Mouse (Mus musculus) urinary bladder, postnatal 36 days (tissue): ENCODE data around the gene Klhdc1.
A peak's percentile ranks its signal among the peaks of the same experiment; 100 is the strongest.

Source experiments
- DNase-seq, 2 experiments: peaks; one replicate each; pipeline ENCODE4 v3.0.0; 2022; ENCODE audit warnings: low spot score in 2 of 2, mixed read lengths in 1 of 2

The Klhdc1 gene

DNA sequence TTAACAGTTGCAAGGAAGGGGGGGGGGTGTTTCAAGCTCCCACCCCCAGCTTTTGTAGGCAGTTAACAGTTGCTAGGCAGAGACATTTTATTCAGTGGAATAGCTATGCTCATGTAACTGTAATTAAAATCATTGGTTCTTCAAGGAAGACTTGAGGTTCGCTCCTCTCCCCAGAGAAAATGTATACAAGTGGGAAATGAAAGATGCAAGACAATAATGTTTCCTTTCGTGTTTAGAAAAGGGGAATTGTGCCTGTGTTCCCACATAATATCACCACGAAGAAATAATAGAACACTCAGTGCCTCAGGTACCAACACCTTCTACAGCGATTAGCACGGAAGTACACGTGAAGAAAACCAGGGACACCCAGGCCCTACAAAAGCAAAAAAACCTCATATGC, at the start of gene Klhdc1:
Klhdc1 (plus strand) TSS at position 301 of the 400 bp plus-strand sequence.
- no peak for DNase-seq

- no peak for DNase-seq
These were observed 49.6 kb upstream of the Klhdc1 start for GRCm38 (mm10) chr12:69191396-69191795.

DNA sequence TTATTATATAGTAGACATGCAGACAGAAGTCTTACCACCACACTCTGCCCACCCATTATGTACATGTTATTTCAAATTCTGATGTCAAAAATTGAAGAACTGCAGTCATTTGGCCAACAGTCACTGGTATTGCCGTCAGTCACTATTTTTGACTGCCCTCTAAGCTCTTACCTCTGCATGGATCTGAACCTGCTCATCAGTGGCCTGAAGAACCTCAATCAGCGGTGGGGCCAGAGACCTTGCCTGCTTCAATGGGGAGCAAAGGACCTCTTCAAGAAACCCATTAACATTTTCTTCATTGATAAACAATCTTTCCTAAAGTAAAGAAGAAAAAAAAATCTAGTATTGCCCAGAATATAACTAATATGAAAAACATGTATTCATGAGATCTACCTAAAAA, 48.3 kb upstream of the Klhdc1 start:
- no peak for DNase-seq

- peak; percentile 55 to 62 for DNase-seq
These were observed 44.3 kb upstream of the Klhdc1 start, which contains the start of gene Gm49383 for GRCm38 (mm10) chr12:69196444-69197377. Gene Gm49383 (minus strand): TSS chr12:69197104.

DNA sequence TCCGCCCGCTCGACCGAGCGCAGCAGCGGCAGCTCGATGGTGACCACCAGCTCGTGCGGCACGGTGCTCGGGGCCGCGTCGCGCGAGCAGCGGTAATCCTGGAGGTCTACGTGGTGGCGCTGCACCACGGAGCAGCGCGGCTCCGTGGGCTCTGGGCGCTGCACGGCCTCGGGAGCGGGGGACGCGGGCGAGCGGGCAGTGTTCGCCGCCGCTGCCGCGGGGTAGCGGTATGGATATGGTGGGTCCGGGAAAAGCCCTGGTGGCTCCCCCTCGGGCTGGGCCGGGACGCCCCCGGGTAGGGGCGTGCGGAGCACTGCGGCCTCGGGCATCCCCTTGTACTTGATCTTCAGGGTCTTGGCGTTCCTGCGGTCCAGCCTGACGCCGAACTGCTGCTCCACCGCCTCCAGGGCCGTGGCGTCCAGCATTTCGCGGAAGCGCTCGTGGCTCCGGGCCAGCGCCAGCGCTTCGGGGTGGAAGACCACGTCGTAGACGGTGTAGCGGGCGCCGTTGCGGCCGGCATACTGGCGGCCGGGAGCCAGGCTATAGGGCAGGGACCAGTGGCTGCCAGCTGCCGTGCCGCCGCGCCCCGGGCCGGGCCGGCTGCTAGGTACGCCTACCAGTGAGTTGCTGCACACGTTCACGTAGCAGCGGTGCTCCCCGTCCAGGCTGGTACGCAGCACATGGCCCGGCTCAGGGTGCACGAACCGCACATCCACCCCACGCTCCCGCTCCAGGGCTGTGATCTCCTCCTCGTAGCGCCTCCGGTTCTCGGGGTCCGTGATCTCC, 43.4 kb upstream of the Klhdc1 start:
- DNase-seq = peak; percentile 42 to 44

DNA sequence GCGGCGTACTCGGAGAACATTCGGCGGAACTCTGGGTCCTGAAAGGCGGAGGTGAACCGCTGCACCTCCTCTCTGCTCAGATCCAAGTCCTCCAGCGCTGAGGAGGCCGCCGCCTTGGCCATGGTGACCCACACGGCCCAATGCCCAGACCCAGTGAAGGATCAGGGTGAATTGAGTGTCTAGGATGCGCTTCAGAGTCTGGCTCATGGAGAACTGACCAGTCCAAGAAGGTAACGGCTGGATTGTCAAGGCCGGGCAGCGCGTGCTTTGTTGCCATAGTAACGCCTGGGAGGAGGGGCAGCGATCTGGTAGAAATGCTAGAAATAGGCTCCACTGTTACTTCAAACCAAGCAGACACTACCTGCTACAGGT, 42.8 kb upstream of the Klhdc1 start, which contains the start of gene Dnaaf2:
Dnaaf2 (minus strand) TSS at position 266 of the 372 bp plus-strand sequence.
- DNase-seq = peak; percentile 43 to 63

- no peak for DNase-seq
These were observed 42.0 kb upstream of the Klhdc1 start for GRCm38 (mm10) chr12:69198985-69199384.

- no peak for DNase-seq
These were observed 36.7 kb upstream of the Klhdc1 start, which contains the start of gene Gm49384 for GRCm38 (mm10) chr12:69204052-69204833. Gene Gm49384 (minus strand): TSS chr12:69204267.

- no peak for DNase-seq
These were observed 33.6 kb upstream of the Klhdc1 start for GRCm38 (mm10) chr12:69207396-69207795.

DNA sequence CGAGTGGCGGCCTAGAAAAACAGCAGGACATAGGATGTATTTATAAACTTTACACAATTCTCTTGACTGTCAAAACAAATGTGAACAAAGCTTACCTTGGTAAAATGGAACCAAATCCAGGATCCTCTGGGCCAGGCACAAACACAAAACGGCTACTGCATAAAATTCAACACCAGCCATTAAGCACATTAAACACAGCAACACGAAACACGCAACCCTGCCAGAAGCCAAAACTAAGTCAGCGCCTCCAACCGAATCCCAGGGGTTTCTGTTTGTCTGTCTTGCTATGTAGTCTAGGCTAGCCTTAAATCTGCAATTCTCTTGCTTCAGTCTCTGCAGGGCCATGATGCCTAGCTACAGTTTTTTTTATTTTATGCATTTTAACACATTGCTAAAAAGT, 33.0 kb upstream of the Klhdc1 start:
- no peak for DNase-seq

GRCm38 (mm10) chr12:69208520-69208919, 32.5 kb upstream of the Klhdc1 start:
- DNase-seq = no peak

DNA sequence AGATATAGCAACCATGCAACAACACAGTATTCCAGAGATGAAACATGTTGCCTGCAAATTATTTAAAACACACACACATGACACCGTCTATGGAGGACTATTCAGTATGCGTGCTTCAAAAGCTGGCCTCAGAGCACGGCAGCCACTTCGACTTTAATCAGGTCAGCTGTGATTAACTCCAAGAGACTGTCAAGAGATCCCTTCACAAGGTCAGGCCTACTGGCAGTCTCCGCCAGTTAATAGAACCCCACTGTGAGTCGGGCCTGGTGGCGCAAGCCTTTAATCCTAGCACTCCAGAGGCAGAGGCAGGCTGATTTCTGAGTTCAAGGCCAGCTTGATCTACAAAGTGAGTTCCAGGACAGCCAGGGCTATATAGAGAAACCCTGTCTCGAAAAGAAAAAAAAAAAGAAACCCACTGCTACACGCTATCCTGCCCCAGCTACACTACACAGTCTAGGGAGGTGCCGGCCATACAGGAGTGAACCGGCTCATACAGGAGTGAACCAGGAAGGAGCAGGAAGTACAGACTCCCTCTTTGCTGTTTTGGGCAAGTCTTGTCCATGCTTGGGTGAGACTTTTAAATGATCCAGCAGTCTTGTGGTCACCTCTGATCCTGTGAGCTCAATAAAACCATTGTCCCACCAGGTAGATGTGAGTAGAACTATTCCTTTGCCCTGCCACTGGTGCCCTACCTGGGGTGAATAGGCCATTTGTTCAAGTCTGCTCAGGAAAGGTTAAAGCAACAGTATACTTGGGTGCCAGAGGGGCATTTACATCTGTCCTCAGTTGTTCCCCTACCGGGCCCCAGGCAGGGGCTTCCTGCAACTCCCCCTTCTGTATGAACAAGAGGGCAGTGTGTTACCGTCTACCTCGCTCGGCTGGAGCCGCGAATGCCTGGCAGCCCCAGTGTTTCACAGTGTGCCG, 30.7 kb upstream of the Klhdc1 start:
- DNase-seq = no peak

GRCm38 (mm10) chr12:69211057-69211456, 29.9 kb upstream of the Klhdc1 start:
- DNase-seq = no peak

DNA sequence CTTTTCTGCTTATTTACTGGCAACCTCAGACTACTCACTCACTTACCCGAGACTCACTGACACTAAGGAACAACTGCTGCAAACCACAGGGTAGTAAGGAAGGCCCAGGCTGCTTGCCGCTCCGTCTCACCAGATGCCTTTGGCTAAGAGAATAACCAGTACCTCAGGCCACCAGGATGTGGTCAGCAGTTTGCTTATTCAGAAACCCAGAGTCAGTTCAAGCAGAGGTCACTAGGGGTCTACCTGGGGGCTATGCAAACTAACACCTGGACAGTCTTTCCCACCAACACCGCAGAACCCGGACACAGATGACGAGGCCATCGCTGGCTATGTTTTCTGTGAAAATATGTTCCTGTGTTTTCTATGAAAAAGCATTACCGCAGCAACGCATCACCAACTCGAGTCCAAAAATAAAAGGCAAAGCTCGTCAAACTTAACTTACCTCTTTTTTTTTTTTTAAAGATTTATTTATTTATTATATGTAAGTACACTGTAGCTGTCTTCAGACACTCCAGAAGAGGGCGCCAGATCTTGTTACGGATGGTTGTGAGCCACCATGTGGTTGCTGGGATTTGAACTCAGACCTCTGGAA, 27.7 kb upstream of the Klhdc1 start:
- no peak for DNase-seq

DNA sequence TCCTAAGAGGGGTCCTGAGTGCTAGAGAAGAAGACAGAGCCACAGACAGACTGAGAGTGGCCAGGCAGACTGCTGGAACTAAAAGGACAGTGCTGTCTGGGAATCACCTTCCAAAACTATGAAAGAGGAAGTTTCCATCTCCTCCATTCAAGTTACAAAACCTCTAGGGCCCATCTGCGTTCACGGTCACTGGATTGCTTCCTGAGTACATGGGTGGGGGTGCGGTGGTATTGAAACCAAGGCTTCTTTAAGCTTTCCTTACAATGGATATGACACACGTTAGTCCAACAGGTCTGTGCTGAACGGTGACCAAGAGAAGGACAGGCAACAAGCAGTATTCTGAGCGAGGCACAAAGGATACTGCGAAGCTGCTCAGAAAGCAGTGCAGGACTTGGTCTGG, 26.6 kb upstream of the Klhdc1 start:
- no peak for DNase-seq

- peak; percentile 47 to 78 for DNase-seq
These were observed 25.8 kb upstream of the Klhdc1 start for GRCm38 (mm10) chr12:69215000-69215785.

DNA sequence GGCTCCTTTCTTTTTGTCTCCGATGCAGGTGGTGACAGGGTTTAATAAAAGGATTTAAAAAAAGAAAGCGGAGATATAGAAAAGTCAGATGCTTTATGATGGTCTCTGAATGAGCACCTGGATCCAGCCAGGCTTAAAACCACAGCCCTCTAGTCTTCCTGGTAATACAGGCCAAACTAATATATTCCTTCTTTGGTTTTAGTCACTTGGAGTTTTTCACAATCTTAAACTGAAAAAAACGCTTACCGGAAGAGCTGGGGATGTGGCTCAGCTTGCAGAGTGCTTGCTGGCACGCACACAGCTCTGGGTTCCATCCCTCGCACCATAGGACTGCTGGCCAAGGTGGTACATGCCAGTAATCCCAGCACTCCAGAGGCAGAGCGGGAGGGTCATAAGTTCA, 24.4 kb upstream of the Klhdc1 start:
- DNase-seq = no peak

GRCm38 (mm10) chr12:69220613-69221277, 20.2 kb upstream of the Klhdc1 start:
- DNase-seq = no peak
